In genomic region chr9:58103647-58104046, GRCm38 (mm10) we compare ENCODE assay signal across 16 mouse cellular contexts. TPM values are rescaled to one million over a fixed set of nuclear protein-coding genes. Genes with fewer than 3 reads are reported as not detected.
"Had no signal": no experiment of that assay in that cellular context is flagged by ENCODE, and none has a peak within 500 bp of the region (broad histone marks: within the 10 kb centered on the region; RNA-seq: fewer than 3 reads in every experiment).

No protein-coding gene starts in this region.

- H3K9me3 ChIP-seq: limb, embryonic 13.5 days had no signal

- H3K9ac ChIP-seq: limb, embryonic 13.5 days; liver, embryonic 14.5 days had no signal

- H3K4me3 ChIP-seq: limb, embryonic 13.5 days; myocyte had no signal

- H3K27ac ChIP-seq: limb, embryonic 13.5 days; liver, embryonic 14.5 days had no signal

- H3K36me3 ChIP-seq: limb, embryonic 13.5 days had no signal

- H3K4me2 ChIP-seq: limb, embryonic 13.5 days had no signal

- DNase-seq: kidney, adult 8-10 months; kidney, postnatal 36 days; left cerebral cortex, postnatal 4 days; lung, adult 18-20 months; midbrain, embryonic 14.5 days; right cerebral cortex, postnatal 25 days; thymus, adult 18-20 months; thymus, postnatal 14 days had no signal

RNA-seq across cellular contexts. Expression of gene Ccdc33, which starts 15.0 kb away (rescaled TPM):
- total RNA-seq: liver, adult 2 months; megakaryocyte-erythroid progenitor cell, adult 5-6 weeks had no signal
- polyA plus RNA-seq: liver, adult 2 months; liver, embryonic 14.5 days; myocyte; neural tube, embryonic 14.5 days; small intestine, adult 2 months; stomach, embryonic 16.5 days had no signal

RNA-seq across cellular contexts. Expression of gene Stra6, which starts 40.1 kb away (rescaled TPM):
- total RNA-seq: liver, adult 2 months; megakaryocyte-erythroid progenitor cell, adult 5-6 weeks had no signal
- polyA plus RNA-seq: liver, adult 2 months had no signal
